Mouse (Mus musculus) embryo, embryonic 10 days (tissue): ENCODE measurements around the gene Mapkapk5.

ENCODE experiments used
- DNase-seq: peaks from one replicate; pipeline ENCODE4 v3.0.0-alpha.2; 2015; ENCODE audit warnings: low spot score

The Mapkapk5 gene

GRCm38 (mm10) chr5:121493305-121493704 lies 52.4 kb downstream of the Mapkapk5 start:
- DNase-seq = no peak

GRCm38 (mm10) chr5:121484801-121485200 lies 60.9 kb downstream of the Mapkapk5 start:
- DNase-seq = no peak

- DNase-seq = peak; percentile 77
These were observed 68.0 kb downstream of the Mapkapk5 start for GRCm38 (mm10) chr5:121477680-121478079.

GRCm38 (mm10) chr5:121476040-121476439 lies 69.7 kb downstream of the Mapkapk5 start:
- DNase-seq = no peak
